Mouse (Mus musculus) bone marrow, adult 2 months (tissue): ENCODE data around the gene Sh3pxd2a.

ENCODE experiments used
- CTCF ChIP-seq: fragments of 200-500 bp; IDR thresholded peaks from 2 replicates; pipeline ENCODE4 v1.5.1; 2011; ENCODE audit warnings: low read length, control low read depth; ENCODE audit not compliant: control insufficient read depth, insufficient read depth
- POLR2A ChIP-seq: fragments of 200-500 bp; IDR thresholded peaks from 2 replicates; pipeline ENCODE4 v1.6.1; 2011; ENCODE audit warnings: low read depth, mild to moderate bottlenecking, control low read depth, low read length, borderline replicate concordance; ENCODE audit not compliant: control insufficient read depth

- TF ChIP-seq CTCF (no peak), POLR2A (no peak)
These were observed 19.1 kb upstream of the Sh3pxd2a start for GRCm38 (mm10) chr19:47483346-47483745.
